Mouse (Mus musculus) kidney, postnatal 36 days (tissue): ENCODE data around the gene Adap1.

Experiments used
- DNase-seq, 2 experiments: peaks; one replicate each; pipeline ENCODE4 v3.0.0; 2021 to 2022; ENCODE audit warnings: mixed read lengths in 2 of 2

Gene Adap1

DNA sequence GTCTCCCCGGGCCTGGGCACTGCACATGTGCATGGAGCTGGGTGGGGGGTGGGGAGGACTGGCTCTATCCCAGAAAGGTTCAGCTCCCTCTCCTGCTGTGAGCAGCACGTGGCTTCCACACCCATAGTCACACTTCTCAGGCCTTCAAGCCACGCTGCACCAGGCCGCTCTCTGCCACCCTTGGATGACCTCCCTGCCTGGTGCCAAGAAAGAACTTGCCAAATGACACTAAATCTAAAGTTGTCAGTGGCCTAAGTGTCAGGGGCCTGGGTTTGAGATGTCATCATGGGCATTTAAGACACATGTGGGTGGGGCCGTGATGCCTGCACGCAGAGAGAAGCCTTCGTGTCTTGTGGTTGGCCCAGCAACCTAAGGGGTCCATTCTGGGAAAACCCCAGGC is 5.0 kb downstream of the Adap1 start:
- DNase-seq: peak; percentile 75 to 76

DNA sequence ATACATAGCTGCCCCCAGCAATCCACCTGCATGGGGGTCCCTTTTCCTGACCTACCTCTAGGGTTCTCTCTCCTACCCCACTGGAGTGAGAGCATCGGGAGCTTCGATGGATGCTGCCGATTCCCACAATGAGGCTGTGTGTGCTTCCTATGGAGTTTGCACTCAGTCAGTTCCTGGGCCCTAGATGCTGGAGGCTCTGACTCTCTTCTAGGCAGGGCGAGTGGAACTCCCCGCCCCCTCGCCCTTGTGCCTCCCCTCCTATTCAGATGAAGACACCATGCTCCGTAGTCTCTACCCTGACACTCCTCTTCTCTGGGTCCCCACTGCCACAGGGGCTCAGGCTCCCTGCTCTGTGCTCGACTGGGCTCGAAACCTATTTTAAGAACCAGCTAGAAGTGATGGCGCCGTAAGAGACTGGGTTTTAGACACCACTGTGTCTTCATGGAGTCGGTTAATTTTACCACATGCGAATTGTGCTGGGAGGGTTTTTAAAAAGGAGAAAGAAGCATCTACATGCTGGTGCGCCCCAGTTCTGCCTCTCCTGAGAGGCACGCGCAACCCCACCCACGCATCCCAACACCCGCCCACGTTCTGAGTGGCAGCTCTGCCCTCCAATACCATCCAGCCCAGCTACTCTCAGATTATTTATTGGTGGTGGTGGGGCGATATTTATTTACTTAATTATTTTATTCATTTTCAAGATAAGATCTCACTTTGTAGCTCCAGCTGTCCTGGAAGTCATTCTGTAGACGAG is 7.5 kb downstream of the Adap1 start:
- peak in 1 of 2 experiments; percentile 41 for DNase-seq

DNA sequence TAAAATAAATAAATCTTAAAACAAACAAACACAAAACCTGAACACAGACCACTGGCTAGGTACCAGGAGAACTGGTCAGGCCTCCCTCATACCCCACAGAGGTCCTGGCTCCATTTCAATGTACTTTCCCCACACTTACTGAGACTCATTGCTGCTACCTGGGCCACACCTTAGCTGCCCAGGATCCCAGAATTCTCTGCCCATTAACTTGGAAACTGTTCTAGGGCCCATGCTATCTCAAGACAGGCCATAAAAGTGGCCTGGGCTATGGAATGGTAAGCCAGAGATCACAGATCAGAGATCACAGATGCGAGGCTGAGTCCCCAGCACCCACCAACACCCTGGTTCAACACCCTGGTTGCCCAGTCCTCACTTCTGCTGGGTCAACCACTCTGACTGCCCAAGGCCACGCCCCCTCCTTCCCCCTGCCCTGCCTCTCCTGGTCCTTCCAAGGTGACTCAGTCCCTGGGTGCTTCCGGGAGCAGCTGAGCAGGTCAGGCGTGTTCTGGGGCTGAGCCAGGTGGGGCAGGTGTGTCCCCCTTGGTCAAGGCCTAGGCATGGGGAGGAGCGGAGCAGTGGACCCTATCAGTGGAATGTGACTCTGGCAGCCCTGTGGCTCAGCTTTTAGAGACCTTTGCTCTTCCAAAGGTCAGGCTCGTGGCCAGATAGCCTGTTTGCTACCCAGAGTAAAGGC is 8.3 kb downstream of the Adap1 start:
- peak; percentile 96 to 97 for DNase-seq

DNA sequence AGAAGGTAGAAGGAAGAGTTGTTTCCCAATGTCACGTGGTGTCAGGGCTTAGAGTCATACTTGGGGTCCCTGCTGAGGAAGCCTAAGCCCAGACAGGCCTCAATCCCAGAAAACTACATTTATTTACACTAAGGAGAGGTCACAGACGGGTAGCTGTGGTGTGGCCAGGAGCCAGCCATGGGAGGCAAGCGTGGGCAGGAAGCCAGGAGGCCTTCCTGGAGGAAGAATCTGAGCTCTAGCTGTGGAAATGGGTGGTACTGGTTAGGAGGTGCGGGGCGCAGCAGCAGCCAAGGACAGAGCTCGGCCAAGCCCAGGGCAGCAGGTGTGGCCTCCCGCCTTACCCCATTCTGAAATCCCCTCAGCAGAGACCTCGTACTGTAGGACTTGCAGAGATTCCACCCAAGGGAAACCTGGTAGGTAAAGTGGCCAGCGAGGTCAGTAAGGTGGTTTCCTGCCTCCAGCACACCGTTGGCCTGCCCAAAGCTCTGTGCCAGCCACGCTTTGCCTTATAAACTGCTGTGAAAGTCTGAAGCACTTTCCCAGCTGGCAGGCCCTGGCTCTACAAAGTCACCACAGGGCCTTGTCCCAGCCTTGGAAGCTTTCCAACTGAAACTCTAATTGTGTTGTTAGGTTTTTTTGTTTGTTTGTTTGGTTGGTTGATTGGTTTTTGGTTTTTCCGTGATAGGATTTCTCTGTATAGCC is 10.3 kb downstream of the Adap1 start:
- DNase-seq: peak; percentile 55 to 78

DNA sequence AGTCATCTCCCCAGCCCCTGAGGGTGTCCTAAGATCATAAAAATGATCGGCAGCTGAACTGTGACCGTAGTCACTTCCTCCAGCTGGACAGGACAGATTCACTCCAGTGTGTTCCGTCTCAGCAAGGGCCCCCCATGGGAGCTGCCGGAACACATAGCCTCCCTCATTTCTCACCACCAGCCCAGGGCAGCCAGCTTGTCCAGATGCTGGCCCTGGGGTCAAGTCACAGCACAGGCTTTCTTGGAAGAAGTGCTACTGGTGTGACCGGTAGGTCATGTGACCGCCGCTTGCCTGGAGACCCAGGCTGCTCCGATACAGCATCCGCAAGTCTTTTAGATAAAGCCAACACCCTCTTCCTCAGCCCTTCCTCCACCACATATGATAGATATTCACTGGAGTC is 11.9 kb downstream of the Adap1 start:
- peak; percentile 49 to 59 for DNase-seq

DNA sequence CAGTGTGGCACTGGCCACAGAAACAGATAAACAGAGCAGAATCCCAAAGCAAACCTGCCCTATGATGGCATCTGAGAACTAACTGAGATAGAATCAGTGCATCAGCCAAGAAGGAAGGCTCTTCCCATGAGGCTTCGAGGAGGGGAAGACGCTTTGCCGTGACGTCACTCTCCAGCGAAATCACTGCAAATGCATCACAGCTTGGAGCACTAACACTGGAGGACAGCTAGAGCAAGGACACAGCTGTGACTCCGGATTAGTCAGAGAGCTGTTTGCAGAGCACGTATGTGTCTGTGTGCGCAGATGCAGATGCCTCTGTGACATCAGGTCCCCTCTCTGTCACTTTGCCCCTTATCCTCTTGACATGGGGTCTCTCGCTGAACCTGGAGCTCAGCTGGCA is 13.6 kb downstream of the Adap1 start:
- no peak for DNase-seq

DNA sequence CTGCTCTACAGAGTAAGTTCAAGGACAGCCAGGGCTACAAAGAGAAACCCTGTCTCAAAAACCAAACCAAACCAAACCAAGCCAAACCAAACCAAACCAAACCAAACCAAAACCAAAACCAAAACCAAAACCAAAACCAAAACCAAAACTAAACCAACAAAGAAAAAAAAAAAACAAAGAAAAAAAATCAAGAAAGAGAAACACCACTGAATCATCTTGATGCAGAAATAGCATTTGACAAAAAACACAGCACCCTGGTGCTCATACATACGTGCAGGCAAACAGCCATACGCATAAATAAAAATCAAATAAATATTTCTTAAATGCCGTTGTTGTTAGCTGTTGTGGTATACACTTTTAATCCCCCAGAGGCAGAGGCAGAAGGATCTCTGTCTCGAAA is 14.9 kb downstream of the Adap1 start:
- no peak for DNase-seq

DNA sequence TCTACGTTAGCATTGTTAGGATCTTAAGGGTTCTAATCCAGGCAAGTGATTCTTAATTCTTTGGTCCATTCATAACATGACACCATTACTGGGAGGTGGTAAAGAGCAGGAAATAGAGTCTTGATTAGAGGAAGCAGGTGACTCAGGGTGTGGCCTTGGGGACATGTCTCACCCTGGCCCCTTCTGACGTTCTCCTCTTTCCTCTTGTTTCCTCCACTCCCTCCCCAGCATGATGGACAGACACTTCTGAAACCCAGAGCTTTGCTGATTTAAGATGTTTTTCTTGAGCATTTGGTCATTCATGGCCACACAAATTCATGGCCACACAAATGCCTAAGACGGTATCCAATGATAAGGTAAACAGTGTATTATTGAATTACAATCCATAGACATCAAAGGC is 15.5 kb downstream of the Adap1 start:
- DNase-seq: no peak

DNA sequence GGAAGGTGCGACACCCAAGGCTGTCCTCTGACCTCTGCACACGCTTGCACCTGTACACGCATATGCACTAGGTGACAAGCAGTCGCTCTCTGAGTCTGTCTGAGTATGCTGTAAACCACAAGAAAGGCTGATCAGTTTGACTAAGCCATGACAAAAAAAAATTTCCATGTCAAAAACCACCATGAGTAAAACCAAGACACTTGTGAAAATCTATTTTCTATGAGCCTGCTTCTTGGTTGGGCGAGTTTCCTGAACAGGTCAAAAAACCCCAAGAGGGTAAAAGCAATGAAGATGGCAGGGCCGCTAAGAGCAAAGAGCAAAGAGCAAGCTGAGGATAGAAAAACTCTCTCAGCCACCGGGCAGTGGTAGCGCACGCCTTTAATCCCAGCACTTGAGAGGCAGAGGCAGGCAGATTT is 21.8 kb downstream of the Adap1 start:
- peak in 1 of 2 experiments; percentile 35 for DNase-seq

DNA sequence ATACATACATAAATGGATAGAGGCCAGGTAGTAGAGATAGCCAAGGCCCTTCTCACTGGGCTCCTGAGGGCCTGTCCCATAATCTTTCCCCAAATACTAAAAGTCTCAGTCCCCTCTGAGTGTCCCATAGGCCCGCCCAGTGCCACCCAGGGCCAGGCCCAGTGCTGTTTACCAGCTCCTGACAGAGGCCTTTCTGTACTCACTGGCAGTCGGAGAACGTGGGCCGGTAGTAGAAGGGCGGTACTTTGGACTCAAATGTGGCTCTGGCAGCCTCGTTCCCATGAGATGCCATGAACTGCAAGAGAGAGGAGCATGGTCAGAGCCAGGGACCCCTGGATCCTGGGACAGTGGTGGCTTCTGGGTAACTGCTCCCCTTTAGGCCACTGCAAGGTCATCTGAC is 23.3 kb downstream of the Adap1 start:
- DNase-seq: no peak

DNA sequence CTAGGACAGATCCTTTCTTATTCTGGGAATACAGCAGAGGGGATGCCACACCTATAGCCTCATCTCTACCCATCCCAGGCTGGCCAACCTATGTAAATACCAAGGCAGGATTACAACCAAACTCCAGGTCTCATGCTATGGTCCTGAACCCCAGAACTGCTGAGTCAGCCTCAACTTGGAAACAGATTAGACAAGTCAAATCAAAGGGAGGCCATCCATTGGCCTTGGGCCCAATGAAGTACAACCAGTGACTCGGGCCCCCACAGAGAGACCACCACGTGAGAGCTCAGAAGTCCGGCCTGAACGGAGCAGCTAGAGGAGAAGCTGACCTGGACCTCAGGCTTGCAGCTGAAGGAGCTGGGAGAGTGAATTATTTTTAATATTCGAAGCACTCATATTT is 27.7 kb downstream of the Adap1 start:
- no peak for DNase-seq

DNA sequence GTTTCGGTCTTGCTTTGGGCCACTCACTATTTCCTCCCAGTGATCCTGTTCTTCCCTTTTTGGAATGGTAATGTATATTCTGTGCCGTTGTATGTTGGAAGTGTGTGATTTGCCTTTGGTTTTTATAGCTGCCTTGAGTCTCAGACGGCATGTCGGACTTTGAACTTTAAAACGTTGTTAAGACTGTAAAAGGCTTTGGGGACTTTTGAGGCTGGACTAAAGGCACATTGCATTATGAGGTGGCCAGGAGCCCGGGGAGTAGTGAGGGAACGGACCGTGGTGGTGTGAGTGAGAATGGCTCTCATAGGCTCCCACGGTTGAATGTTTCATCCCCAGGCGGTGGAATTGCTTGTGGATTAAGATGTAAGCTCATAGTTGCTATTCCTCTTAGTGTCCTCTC is 28.3 kb downstream of the Adap1 start:
- DNase-seq: no peak

DNA sequence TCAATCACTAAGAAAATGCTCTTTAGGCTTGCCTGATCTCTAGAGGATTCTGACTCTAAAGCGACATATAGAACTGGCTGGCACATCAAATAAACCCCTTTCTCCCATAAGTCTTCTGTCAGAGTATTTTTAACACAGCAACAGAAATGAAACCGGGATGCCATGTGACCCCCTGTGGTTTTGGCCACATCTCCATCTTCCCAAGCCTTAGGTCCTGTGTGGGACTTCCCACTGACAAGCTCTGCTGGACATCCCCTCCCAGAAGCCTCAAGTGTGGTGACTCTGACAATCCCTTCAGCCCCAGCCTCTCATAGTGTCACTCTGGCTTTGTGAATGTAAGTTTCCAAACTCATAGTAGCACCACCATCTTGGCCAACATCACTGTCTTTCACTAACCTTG is 31.3 kb downstream of the Adap1 start:
- DNase-seq: no peak

DNA sequence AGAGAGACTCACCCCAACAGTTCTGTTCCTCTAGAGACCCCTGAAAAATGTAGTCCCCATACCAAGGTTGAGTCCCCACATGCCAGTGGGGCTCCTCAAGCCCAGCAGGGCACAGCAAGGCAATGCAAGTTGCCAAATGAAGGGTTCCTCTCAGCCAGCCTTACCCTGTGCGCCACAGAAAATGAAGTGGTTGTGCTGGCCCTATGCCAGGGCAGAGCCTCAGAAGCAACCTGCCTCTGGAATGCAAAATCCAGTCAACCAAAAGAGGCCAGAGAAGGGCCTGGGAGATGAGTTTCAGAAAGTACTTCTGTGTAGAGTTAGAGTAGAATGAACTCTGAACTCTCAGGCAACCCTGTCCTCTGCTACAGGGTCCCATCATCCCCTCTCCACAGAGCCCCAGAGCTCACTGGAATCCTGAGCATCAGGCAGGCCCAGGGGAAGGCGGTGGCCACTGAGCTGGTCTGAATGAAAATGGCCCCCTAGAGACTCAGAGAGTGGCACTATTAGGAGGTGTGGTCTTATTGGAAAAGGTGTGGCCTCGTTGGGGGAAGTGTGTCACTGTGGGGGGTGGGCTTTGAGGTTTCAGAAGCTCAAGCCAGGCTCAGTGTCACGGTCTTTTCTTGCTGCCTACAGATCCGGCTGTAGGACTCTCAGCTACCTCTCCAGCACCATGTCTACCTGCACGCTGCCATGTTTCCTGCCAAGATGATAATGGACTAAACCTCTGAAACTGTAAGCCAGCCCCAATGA is 33.4 kb downstream of the Adap1 start:
- DNase-seq: peak; percentile 65 to 83

DNA sequence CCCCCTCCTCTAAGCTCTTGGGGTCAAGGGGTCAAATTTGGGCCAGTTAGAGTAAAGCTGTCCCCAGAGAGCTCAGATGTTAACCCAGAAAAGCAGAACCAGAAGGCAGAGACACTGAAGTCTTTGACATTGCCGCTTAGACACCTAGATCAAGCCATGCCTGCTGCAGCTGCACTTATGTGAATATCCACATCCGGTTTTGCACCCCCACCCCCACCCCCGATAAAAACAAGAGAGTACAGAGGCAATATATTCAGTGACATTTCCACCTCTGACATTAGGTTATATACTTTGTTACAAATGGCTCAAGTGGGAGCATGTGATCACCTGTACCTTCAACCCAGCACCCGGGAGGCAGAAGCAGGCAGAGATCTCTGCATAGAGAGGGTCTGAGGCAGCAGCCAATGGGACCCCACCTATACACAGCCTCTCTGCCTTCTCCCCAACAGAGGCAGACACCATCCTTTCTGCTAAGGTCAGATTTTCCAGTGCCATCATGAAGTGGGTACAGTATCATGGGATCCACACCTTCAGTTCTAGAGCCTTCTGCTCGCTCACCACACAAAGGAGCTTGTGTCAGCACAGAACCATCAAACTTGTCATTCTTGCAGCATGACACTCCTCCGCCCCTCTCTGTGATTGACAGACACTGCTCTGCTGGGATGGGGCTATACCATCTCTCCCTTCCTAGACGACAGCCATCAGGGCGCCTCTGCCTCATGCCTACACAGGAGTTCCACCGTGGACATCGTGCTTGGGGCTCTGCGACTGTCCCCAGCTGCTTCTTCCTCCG is 34.8 kb downstream of the Adap1 start:
- no peak for DNase-seq

DNA sequence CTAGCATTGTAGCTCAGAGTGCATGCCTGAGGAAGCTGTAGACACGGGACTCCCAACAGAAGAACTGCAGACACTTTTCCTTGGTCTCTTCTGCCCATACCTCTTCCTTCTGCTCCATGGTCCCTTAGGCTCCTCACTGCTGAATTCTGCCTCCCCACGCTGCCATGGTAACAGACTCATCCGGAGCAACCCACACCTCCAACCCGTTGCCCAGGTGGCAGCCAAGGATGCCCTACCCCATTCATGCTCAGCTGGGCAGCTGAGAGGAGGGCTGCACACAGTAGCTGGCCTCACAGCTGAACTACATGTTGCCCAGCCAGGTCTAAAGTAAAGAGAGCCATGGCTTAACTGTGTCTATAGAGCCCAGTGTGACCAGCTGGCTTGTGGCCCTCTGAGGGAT is 36.8 kb downstream of the Adap1 start:
- no peak for DNase-seq

DNA sequence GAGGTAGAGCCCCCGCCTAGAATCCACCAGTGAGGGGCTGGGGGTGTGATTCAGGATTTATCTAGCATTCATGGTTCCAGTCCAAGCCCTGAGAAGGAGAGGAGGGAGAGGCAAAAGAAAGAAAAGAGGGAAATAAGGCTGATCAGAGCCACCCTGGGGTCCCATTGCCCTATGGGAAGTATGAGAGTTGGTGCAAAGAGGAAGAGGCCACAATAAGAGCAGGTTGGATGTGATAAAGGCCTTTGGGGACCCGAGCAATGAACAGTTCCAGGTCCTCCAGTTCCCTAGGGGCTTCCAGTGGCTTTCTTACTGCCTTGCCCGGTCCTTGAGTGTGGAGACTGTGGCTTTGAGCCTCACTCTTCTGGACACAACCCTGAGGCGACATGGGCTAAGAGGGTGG is 37.6 kb downstream of the Adap1 start:
- no peak for DNase-seq

DNA sequence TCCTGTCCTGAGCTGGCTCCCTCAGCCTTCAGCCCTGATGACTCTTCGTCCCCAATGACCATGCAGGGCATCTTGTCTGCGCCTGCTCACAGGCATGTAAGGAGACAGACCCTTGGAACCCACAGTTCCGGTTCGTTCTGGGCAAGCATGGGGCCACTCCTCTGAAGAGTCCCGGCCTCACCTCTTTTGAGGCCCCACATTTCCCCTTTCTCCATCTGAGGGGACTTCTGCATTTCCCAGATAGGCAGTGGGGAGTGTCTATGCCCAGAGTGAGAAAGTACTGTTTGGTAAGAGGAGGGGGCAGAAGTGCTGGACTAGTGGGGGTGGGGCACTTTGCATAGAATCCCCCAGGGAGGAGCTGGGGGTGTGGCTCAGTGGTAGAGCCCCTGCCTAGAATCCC is 38.3 kb downstream of the Adap1 start:
- DNase-seq: no peak

DNA sequence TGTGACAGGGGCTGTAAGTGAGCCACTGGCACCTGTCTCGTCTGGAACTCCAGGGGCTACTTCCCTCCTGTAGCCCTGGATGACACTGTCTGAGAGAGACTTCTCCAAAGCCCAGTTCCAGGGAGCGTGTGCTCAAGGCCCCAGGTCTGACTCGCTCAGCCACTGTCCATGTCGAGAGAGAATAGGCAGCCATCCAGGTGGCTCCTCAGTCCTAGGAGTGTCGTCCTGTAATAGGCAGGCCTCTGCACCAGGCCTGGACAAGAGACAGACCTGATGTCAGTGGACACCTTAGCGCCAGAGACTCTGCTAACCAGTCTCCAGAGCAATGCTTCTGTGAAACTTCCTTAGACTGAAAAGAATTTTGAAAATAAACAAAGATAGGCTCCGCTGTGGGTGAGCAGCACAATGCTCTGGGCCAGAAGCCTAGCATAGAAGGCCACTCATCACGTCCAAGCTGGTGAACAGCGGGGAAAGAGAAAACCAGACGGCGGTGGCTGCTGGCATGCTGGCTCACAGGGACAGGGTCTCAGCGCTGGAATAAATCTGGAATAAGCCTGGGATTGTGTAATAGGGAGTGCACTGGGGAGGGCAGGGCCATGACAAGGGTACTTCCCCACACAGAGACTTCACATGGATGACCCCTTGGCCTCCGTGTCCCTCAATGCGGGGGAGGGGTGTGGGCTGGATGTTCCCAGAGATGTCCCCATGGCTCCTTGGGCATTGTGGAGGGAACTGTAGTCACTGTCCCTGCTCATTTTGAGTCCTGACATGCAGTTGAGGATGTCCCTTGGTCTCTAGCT is 39.1 kb downstream of the Adap1 start:
- DNase-seq: no peak

DNA sequence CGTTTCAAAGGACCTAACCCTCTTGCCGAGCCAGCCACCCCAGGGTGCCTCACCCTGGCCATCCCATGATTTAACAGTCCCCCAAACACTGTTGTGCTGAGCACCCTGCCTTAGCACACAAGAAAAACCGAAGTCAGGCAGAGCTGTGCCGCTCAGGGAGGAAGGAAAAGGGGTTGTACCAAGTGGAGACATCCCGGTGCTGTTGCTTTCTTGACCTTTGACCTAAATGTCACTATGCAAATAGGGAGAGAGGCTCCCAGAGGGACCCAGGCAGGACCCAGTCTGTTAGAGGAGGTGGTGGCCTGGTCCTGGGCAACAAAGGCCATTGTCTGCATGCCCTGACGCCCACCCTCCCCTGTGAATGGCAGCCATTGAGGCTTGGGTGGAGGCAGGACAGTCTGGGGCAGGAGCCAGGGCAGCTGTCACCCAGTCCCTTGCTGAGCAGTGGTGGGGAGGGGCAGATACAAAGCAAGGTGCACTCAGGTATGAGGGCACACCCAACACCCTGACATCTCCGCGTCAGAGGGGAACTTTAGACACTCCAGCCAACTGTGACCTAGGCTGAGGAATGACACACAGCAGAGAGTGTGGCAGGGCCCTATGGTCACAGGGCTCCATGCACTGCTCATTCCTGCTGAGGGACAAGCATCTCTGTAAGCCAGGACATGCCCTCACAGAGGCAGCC is 39.9 kb downstream of the Adap1 start:
- DNase-seq: no peak
